Mouse (Mus musculus): ENCODE measurements around the gene Osbpl10.

DNA sequence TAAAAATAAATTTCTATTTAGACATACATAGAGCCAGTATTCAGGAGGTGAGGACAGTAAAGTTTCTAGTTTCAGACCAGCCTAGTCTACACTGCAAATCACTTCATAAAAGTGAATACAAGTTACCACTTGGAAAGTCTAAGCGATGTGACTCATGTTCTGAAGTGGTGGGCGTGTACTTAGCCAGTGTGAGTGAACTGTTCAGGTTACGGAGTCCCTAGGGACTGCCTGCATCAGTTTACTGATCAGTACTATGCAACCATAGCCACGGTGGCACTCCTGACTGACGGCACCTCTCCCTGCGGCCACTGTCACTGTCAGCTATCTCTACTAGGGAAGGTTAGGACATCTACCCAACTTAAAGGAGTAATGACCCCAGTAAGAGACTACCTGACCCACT, 266.7 kb downstream of the Osbpl10 start:
- TF ChIP-seq CTCF (IDR thresholded peaks at IDR 0.05; ENCODE audit: insufficient read depth, low read length) (no peak), POLR2A (IDR thresholded peaks at IDR 0.05; ENCODE audit: borderline replicate concordance, extremely low read depth, low read depth, low read length) (no peak)

Data from lung, adult 2 months (tissue).